Mouse (Mus musculus) megakaryocyte, embryonic 14.5 days (primary cell): ENCODE measurements around the gene Sorbs2.

Experiments
- FLI1 ChIP-seq: IDR thresholded peaks from 2 replicates; pipeline ENCODE4 v1.6.1; 2012; ENCODE audit warnings: low read length, inconsistent platforms, mixed read lengths
- GATA1 ChIP-seq: IDR thresholded peaks from 3 replicates; pipeline ENCODE4 v1.6.1; 2012; ENCODE audit warnings: mixed read lengths, low read length, inconsistent platforms, borderline replicate concordance

DNA sequence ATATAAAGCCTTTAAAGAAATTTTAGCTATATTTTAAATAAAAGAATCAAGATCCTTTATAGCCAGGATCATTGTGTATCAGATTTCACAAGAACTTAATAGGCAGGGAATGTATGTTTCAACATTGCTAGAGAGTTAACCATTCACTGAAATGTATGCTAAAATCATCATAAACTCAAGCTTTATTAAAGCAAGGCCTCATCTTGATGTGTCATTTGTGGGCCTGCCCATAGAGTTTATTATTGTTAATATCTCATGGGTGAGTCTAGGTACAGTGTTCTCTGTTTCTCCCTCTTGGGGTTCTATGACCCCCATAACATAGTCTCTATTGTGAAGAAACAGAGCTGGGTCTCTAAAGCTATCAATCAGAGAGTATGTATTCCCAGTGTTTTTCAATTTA is 236.2 kb downstream of the Sorbs2 start:
- TF ChIP-seq GATA1 = no peak
- no peak for TF ChIP-seq FLI1
